Mouse (Mus musculus): ENCODE results near the gene Cdc42ep5. TPM values are rescaled to one million over a fixed set of nuclear protein-coding genes. Genes with fewer than 3 reads are reported as not detected.

Gene Cdc42ep5
- polyA plus RNA-seq, 1 experiment: 26.5 TPM

- Histone ChIP-seq H3K4me1 (ENCODE audit: control insufficient read depth, insufficient read depth, low read length) (0 out of 2 replicates have a peak, but pooled peaks cover 5% of the 10 kb centered on the region), H3K27ac (ENCODE audit: insufficient read depth, low read length) (no peak overlapping the region), H3K4me3 (ENCODE audit: insufficient read depth, low read length) (no peak overlapping the region)
- no peak for TF ChIP-seq CTCF (IDR thresholded peaks at IDR 0.05; ENCODE audit: borderline replicate concordance, insufficient read depth, low read length)
- TF ChIP-seq POLR2A (IDR thresholded peaks at IDR 0.05; ENCODE audit: low read depth, low read length): 0 out of 2 replicates have a peak, but pooled peaks have one; percentile 17
Measured at GRCm38 (mm10) chr7:4146241-4147180, 18.1 kb downstream of the Cdc42ep5 start.

- Histone ChIP-seq H3K27ac (ENCODE audit: insufficient read depth, low read length) (no peak overlapping the region), H3K4me1 (ENCODE audit: control insufficient read depth, insufficient read depth, low read length) (0 out of 2 replicates have a peak, but pooled peaks cover 5% of the 10 kb centered on the region), H3K4me3 (ENCODE audit: insufficient read depth, low read length) (no peak overlapping the region)
- TF ChIP-seq CTCF (IDR thresholded peaks at IDR 0.05; ENCODE audit: borderline replicate concordance, insufficient read depth, low read length): peak; percentile 86
- no peak for TF ChIP-seq POLR2A (IDR thresholded peaks at IDR 0.05; ENCODE audit: low read depth, low read length)
Measured at GRCm38 (mm10) chr7:4145552-4146190, 19.0 kb downstream of the Cdc42ep5 start.

GRCm38 (mm10) chr7:4144766-4145551 lies 19.7 kb downstream of the Cdc42ep5 start:
- 0 out of 2 replicates have a peak, but pooled peaks cover under 1% of the 10 kb centered on the region for H3K4me1 ChIP-seq (ENCODE audit: control insufficient read depth, insufficient read depth, low read length)
- no peak overlapping the region for H3K4me3 ChIP-seq (ENCODE audit: insufficient read depth, low read length)
- no peak for TF ChIP-seq POLR2A (IDR thresholded peaks at IDR 0.05; ENCODE audit: low read depth, low read length)
- no peak for TF ChIP-seq CTCF (IDR thresholded peaks at IDR 0.05; ENCODE audit: borderline replicate concordance, insufficient read depth, low read length)
- no peak overlapping the region for H3K27ac ChIP-seq (ENCODE audit: insufficient read depth, low read length)

GRCm38 (mm10) chr7:4144046-4144445 lies 20.6 kb downstream of the Cdc42ep5 start:
- Histone ChIP-seq H3K27ac (ENCODE audit: insufficient read depth, low read length) (no peak overlapping the region), H3K4me3 (ENCODE audit: insufficient read depth, low read length) (no peak overlapping the region), H3K4me1 (ENCODE audit: control insufficient read depth, insufficient read depth, low read length) (no peaks in the 10 kb centered on the region)
- no peak for TF ChIP-seq CTCF (IDR thresholded peaks at IDR 0.05; ENCODE audit: borderline replicate concordance, insufficient read depth, low read length)

GRCm38 (mm10) chr7:4143506-4143905 lies 21.2 kb downstream of the Cdc42ep5 start:
- Histone ChIP-seq H3K27ac (ENCODE audit: insufficient read depth, low read length) (no peak overlapping the region), H3K4me1 (ENCODE audit: control insufficient read depth, insufficient read depth, low read length) (no peaks in the 10 kb centered on the region), H3K4me3 (ENCODE audit: insufficient read depth, low read length) (no peak overlapping the region)
- no peak for TF ChIP-seq POLR2A (IDR thresholded peaks at IDR 0.05; ENCODE audit: low read depth, low read length)
- TF ChIP-seq CTCF (IDR thresholded peaks at IDR 0.05; ENCODE audit: borderline replicate concordance, insufficient read depth, low read length): no peak

- Histone ChIP-seq H3K4me3 (ENCODE audit: insufficient read depth, low read length) (no peak overlapping the region), H3K4me1 (ENCODE audit: control insufficient read depth, insufficient read depth, low read length) (0 out of 2 replicates have a peak, but pooled peaks cover 3% of the 10 kb centered on the region), H3K27ac (ENCODE audit: insufficient read depth, low read length) (no peak overlapping the region)
- TF ChIP-seq CTCF (IDR thresholded peaks at IDR 0.05; ENCODE audit: borderline replicate concordance, insufficient read depth, low read length) (no peak), POLR2A (IDR thresholded peaks at IDR 0.05; ENCODE audit: low read depth, low read length) (no peak)
Measured at GRCm38 (mm10) chr7:4142796-4143445, 21.7 kb downstream of the Cdc42ep5 start.

- H3K27ac ChIP-seq (ENCODE audit: insufficient read depth, low read length): no peak overlapping the region
- H3K4me3 ChIP-seq (ENCODE audit: insufficient read depth, low read length): no peak overlapping the region
- no peak for TF ChIP-seq POLR2A (IDR thresholded peaks at IDR 0.05; ENCODE audit: low read depth, low read length)
- no peak for TF ChIP-seq CTCF (IDR thresholded peaks at IDR 0.05; ENCODE audit: borderline replicate concordance, insufficient read depth, low read length)
- H3K4me1 ChIP-seq (ENCODE audit: control insufficient read depth, insufficient read depth, low read length): 0 out of 2 replicates have a peak, but pooled peaks cover 3% of the 10 kb centered on the region
Measured at GRCm38 (mm10) chr7:4141648-4142325, 22.9 kb downstream of the Cdc42ep5 start.

GRCm38 (mm10) chr7:4139391-4139790 lies 25.3 kb downstream of the Cdc42ep5 start:
- TF ChIP-seq CTCF (IDR thresholded peaks at IDR 0.05; ENCODE audit: borderline replicate concordance, insufficient read depth, low read length) (no peak), POLR2A (IDR thresholded peaks at IDR 0.05; ENCODE audit: low read depth, low read length) (no peak)
- no peak overlapping the region for H3K4me3 ChIP-seq (ENCODE audit: insufficient read depth, low read length)
- H3K4me1 ChIP-seq (ENCODE audit: control insufficient read depth, insufficient read depth, low read length): 0 out of 2 replicates have a peak, but pooled peaks cover 3% of the 10 kb centered on the region
- no peak overlapping the region for H3K27ac ChIP-seq (ENCODE audit: insufficient read depth, low read length)

Data from embryonic fibroblast, embryonic 13.5 days (primary cell).